Mouse (Mus musculus) CH12.LX (cell line): Measurements from ENCODE around the gene Rasl10a. TPM values are rescaled to one million over a fixed set of nuclear protein-coding genes. Genes with fewer than 3 reads are reported as not detected.
A peak's percentile ranks its signal among the peaks of the same experiment; 100 is the strongest.

Source experiments
- DNase-seq: peaks from one replicate; pipeline ENCODE4 v3.0.0-alpha.2; 2013; ENCODE audit errors: extremely low read depth
- H3K27ac ChIP-seq: 2 replicates; pipeline ENCODE4 v1.5.1; 2012; ENCODE audit warnings: low read depth, mild to moderate bottlenecking, control low read depth, moderate library complexity; ENCODE audit not compliant: insufficient read depth
- H3K27me3 ChIP-seq: replicated peaks from 2 replicates; pipeline ENCODE3; 2012; ENCODE audit warnings: inconsistent platforms
- H3K36me3 ChIP-seq, 2 experiments: replicated peaks in 1 of 2; 2 replicates each; pipeline versions ENCODE3 to v1.6.1; 2012; ENCODE audit warnings: inconsistent platforms in 1 of 2, low read length in 1 of 2, mild to moderate bottlenecking in 1 of 2, mixed read lengths in 1 of 2, moderate library complexity in 1 of 2; ENCODE audit not compliant: control insufficient read depth in 1 of 2, insufficient read depth in 1 of 2
- H3K4me1 ChIP-seq, 2 experiments: 2 replicates each; pipeline ENCODE4 v1.6.1; 2012; ENCODE audit warnings: inconsistent platforms in 1 of 2, moderate library complexity in 1 of 2; ENCODE audit not compliant: insufficient read depth in 2 of 2, control insufficient read depth in 1 of 2
- H3K4me2 ChIP-seq: 2 replicates; pipeline ENCODE4 v1.6.1; 2012; ENCODE audit warnings: low read depth, mild to moderate bottlenecking, control low read depth; ENCODE audit not compliant: poor library complexity, insufficient read depth, severe bottlenecking
- H3K4me3 ChIP-seq, 3 experiments: fragments of 150-350 bp in 1 of 3; sonication (generic) in 1 of 3; replicated peaks in 1 of 3; 2 replicates each; pipeline versions ENCODE3 to v1.5.1; 2011 to 2012; ENCODE audit warnings: low read depth in 2 of 3, low read length in 2 of 3, mild to moderate bottlenecking in 2 of 3, moderate library complexity in 2 of 3, control low read depth in 1 of 3, improper control_type of control experiment in 1 of 3, inconsistent platforms in 1 of 3, mixed read lengths in 1 of 3; ENCODE audit not compliant: poor library complexity in 1 of 3
- H3K79me2 ChIP-seq: replicated peaks from 2 replicates; pipeline ENCODE4 v1.6.1; 2012; ENCODE audit warnings: mild to moderate bottlenecking, moderate library complexity; ENCODE audit not compliant: control insufficient read depth, poor library complexity, insufficient read depth, severe bottlenecking; ENCODE audit errors: extremely low read depth
- H3K9ac ChIP-seq: 2 replicates; pipeline ENCODE4 v1.6.1; 2012; ENCODE audit warnings: low read depth, mild to moderate bottlenecking, control low read depth, moderate library complexity; ENCODE audit not compliant: insufficient read depth
- H3K9me3 ChIP-seq: replicated peaks from 2 replicates; pipeline ENCODE3; 2012; ENCODE audit warnings: low read length, inconsistent platforms, mixed read lengths
- CHD2 ChIP-seq: IDR thresholded peaks from 2 replicates; pipeline ENCODE4 v1.6.1; 2011; ENCODE audit warnings: low read length, improper control_type of control experiment
- CTCF ChIP-seq, 2 experiments: IDR thresholded peaks in 1 of 2; conservative IDR thresholded peaks in 1 of 2; 2 replicates each; pipeline ENCODE4 v1.5.1; 2011 to 2012; ENCODE audit warnings: low read depth in 2 of 2, low read length in 2 of 2, improper control_type of control experiment in 1 of 2, inconsistent platforms in 1 of 2, mild to moderate bottlenecking in 1 of 2, moderate library complexity in 1 of 2
- ELF1 ChIP-seq: IDR thresholded peaks from 2 replicates; pipeline ENCODE4 v1.6.1; 2014; ENCODE audit warnings: low read depth, mild to moderate bottlenecking, inconsistent platforms, low read length, improper control_type of control experiment
- HCFC1 ChIP-seq: IDR thresholded peaks from 2 replicates; pipeline ENCODE4 v1.6.1; 2012; ENCODE audit warnings: low read depth, mild to moderate bottlenecking, inconsistent platforms, low read length, improper control_type of control experiment
- IRF4 ChIP-seq: IDR thresholded peaks from 2 replicates; pipeline ENCODE4 v1.6.1; 2014; ENCODE audit warnings: low read depth, mild to moderate bottlenecking, inconsistent platforms, low read length, improper control_type of control experiment
- MAX ChIP-seq: IDR thresholded peaks from 2 replicates; pipeline ENCODE4 v1.6.1; 2011; ENCODE audit warnings: low read length, improper control_type of control experiment
- MAZ ChIP-seq: IDR thresholded peaks from 2 replicates; pipeline ENCODE4 v1.6.1; 2012; ENCODE audit warnings: low read depth, mild to moderate bottlenecking, inconsistent platforms, low read length, improper control_type of control experiment, moderate library complexity
- NELFE ChIP-seq: IDR thresholded peaks from 2 replicates; pipeline ENCODE4 v1.6.1; 2011; ENCODE audit warnings: low read depth, low read length, improper control_type of control experiment
- POLR2A ChIP-seq: IDR thresholded peaks from 2 replicates; pipeline ENCODE4 v1.6.1; 2011; ENCODE audit warnings: low read depth, mild to moderate bottlenecking, improper control_type of control experiment, low read length
- POLR2AphosphoS2 ChIP-seq: IDR thresholded peaks from 2 replicates; pipeline ENCODE4 v1.6.1; 2011; ENCODE audit warnings: low read depth, low read length, improper control_type of control experiment
- RAD21 ChIP-seq: IDR thresholded peaks from 2 replicates; pipeline ENCODE4 v1.6.1; 2011; ENCODE audit warnings: low read depth, mild to moderate bottlenecking, low read length, improper control_type of control experiment, moderate library complexity
- RCOR1 ChIP-seq: conservative IDR thresholded peaks from 2 replicates; pipeline ENCODE4 v1.6.1; 2012; ENCODE audit warnings: low read depth, mild to moderate bottlenecking, inconsistent platforms, low read length, improper control_type of control experiment
- SMC3 ChIP-seq: IDR thresholded peaks from 2 replicates; pipeline ENCODE4 v1.6.1; 2011; ENCODE audit warnings: low read depth, low read length, improper control_type of control experiment
- TBP ChIP-seq: conservative IDR thresholded peaks from 2 replicates; pipeline ENCODE4 v1.6.1; 2011; ENCODE audit warnings: low read depth, low read length, improper control_type of control experiment
- TCF12 ChIP-seq: IDR thresholded peaks from 2 replicates; pipeline ENCODE4 v1.6.1; 2014; ENCODE audit warnings: low read depth, mild to moderate bottlenecking, inconsistent platforms, low read length, improper control_type of control experiment
- USF2 ChIP-seq: conservative IDR thresholded peaks from 2 replicates; pipeline ENCODE4 v1.6.1; 2011; ENCODE audit warnings: low read depth, low read length, improper control_type of control experiment
- ZKSCAN1 ChIP-seq: IDR thresholded peaks from 2 replicates; pipeline ENCODE4 v1.6.1; 2012; ENCODE audit warnings: low read depth, inconsistent platforms, low read length, improper control_type of control experiment, borderline replicate concordance
- dilution Hi-C: fragments of 300-500 bp; cut with MboI; formaldehyde crosslinking; loops from 2 replicates; pipeline ENCODE4 v1.14.3; 2020; ENCODE audit warnings: low sequenced_read_pairs; ENCODE audit not compliant: extremely low pct_unique_long_range_greater_than_20kb, extremely low pct_ligation_motif_present
- in situ Hi-C: fragments of 300-500 bp; cut with MboI; formaldehyde crosslinking; loops from 3 replicates; pipeline ENCODE4 v1.14.3; 2019; ENCODE audit warnings: low sequenced_read_pairs, low pct_ligation_motif_present, low pct_unique_long_range_greater_than_20kb, mixed read lengths
- polyA plus RNA-seq: library from polyadenylated mRNA; unstranded; fragments of >175 nt; gene quantifications from 2 replicates; pipeline ENCODE4 v1.2.1, GENCODE M21; 2012; ENCODE audit warnings: low read depth; ENCODE audit not compliant: insufficient read length
- total RNA-seq, 2 experiments: library from RNA; depleted of rRNA; stranded (reverse); fragments of 300-350 nt in 1 of 2; fragments of >200 nt in 1 of 2; gene quantifications; 2 replicates each; pipeline ENCODE4 v1.2.3; 2012 to 2014

Rasl10a gene
- total and polyA plus RNA-seq, 3 experiments = 3.0 to 7.5 (median 6.5) TPM

- Histone ChIP-seq H3K27ac (no peak overlapping the region), H3K4me3 (no peak overlapping the region), H3K79me2 (no peaks in the 10 kb centered on the region), H3K27me3 (no peaks in the 10 kb centered on the region), H3K4me2 (no peak overlapping the region), H3K9ac (no peak overlapping the region), H3K36me3 (peaks cover 64 to 87% of the 10 kb centered on the region in 2 experiments), H3K9me3 (no peaks in the 10 kb centered on the region), H3K4me1 (peaks cover 4 to 24% of the 10 kb centered on the region in 2 experiments; a peak in 2 of 4 replicates)
- in situ Hi-C loops (loop anchor here (5.0 kb wide), 1 partner anchor 51 kb away; the partner anchor contains the start of gene Gas2l1), dilution Hi-C loops (no loop called here)
- no peak for TF ChIP-seq RAD21
- no peak for TF ChIP-seq TBP
- TF ChIP-seq ZKSCAN1 = no peak
- no peak for TF ChIP-seq ELF1
- TF ChIP-seq POLR2AphosphoS2 = no peak
- no peak for TF ChIP-seq MAZ
- TF ChIP-seq TCF12 = no peak
- TF ChIP-seq SMC3 = no peak
- no peak for TF ChIP-seq POLR2A
- no peak for TF ChIP-seq RCOR1
- no peak for TF ChIP-seq MAX
- TF ChIP-seq NELFE = no peak
- no peak for TF ChIP-seq IRF4
- no peak for TF ChIP-seq HCFC1
- TF ChIP-seq USF2 = no peak
- no peak for DNase-seq
These were observed 41.6 kb upstream of the Rasl10a start for GRCm38 (mm10) chr11:5016286-5016685.

- H3K9ac ChIP-seq = no peak overlapping the region
- dilution Hi-C loops = no loop called here
- H3K79me2 ChIP-seq = no peaks in the 10 kb centered on the region
- H3K36me3 ChIP-seq = peaks cover 68 to 81% of the 10 kb centered on the region in 2 experiments
- peak; percentile 26 for DNase-seq
- H3K4me1 ChIP-seq = peaks cover 0 to 12% of the 10 kb centered on the region in 2 experiments; a peak in 2 of 4 replicates
- in situ Hi-C loops = loop anchor here (5.0 kb wide), 1 partner anchor 50 kb away; the partner anchor contains the start of gene Gas2l1
- no peak overlapping the region for H3K27ac ChIP-seq
- TF ChIP-seq RAD21 (peak; percentile 12), CHD2 (no peak), TBP (no peak), CTCF (conservative IDR thresholded peaks at IDR 0.05 in 1 of 2, IDR thresholded peaks at IDR 0.05 in 1 of 2; ENCODE audit: low read depth in 2 of 2, low read length in 2 of 2) (peak; percentile 31 to 56; a peak in 3 of 4 replicates), SMC3 (peak; percentile 50)
- H3K9me3 ChIP-seq = no peaks in the 10 kb centered on the region
- no peak overlapping the region for H3K4me3 ChIP-seq
- no peak overlapping the region for H3K4me2 ChIP-seq
- H3K27me3 ChIP-seq = no peaks in the 10 kb centered on the region
These were observed 40.4 kb upstream of the Rasl10a start for GRCm38 (mm10) chr11:5017506-5017905.
